Mouse (Mus musculus): Measurements from ENCODE around the gene Auts2. TPM values are rescaled to one million over a fixed set of nuclear protein-coding genes. Genes with fewer than 3 reads are reported as not detected.
A peak's percentile ranks its signal among the peaks of the same experiment; 100 is the strongest.

Auts2 gene
- polyA plus RNA-seq, 1 experiment from 2014 or later, result 24.7 TPM

- WGBS, result 58% methylated on average over 17 of the region's 17 CpGs
- peaks cover 7% of the 10 kb centered on the region; the same call in 1 of the 2 replicates for H3K4me1 ChIP-seq
- H3K36me3 ChIP-seq, result no peaks in the 10 kb centered on the region
- no peak overlapping the region for H3K27ac ChIP-seq
- no peak for DNase-seq (ENCODE audit: low spot score)
- 0 out of 2 replicates have a peak, but pooled peaks cover 11% of the 10 kb centered on the region for H3K27me3 ChIP-seq (ENCODE audit: insufficient read depth, poor library complexity, severe bottlenecking)
- no peaks in the 10 kb centered on the region for H3K9me3 ChIP-seq
- no peak overlapping the region for H3K4me3 ChIP-seq
Observed at GRCm38 (mm10) chr5:131548932-131549563, 994.1 kb downstream of the Auts2 start.

GRCm38 (mm10) chr5:131547926-131548325, 995.2 kb downstream of the Auts2 start:
- 74% methylated on average over 6 of the region's 6 CpGs for WGBS

GRCm38 (mm10) chr5:131546414-131546813, 996.7 kb downstream of the Auts2 start:
- no peaks in the 10 kb centered on the region for H3K36me3 ChIP-seq
- 82% methylated on average over 1 of the region's 1 CpGs for whole genome bisulfite sequencing
- no peak overlapping the region for H3K27ac ChIP-seq
- DNase-seq (ENCODE audit: low spot score), result no peak
- H3K27me3 ChIP-seq (ENCODE audit: insufficient read depth, poor library complexity, severe bottlenecking), result 0 out of 2 replicates have a peak, but pooled peaks cover 6% of the 10 kb centered on the region
- no peaks in the 10 kb centered on the region for H3K4me1 ChIP-seq
- H3K9me3 ChIP-seq, result no peaks in the 10 kb centered on the region
- no peak overlapping the region for H3K4me3 ChIP-seq

More at GRCm38 (mm10) chr5:131547926-131548325, 995.2 kb downstream of the Auts2 start:
- Histone ChIP-seq H3K9me3 (no peaks in the 10 kb centered on the region), H3K27me3 (ENCODE audit: insufficient read depth, poor library complexity, severe bottlenecking) (0 out of 2 replicates have a peak, but pooled peaks cover 11% of the 10 kb centered on the region), H3K4me3 (no peak overlapping the region), H3K4me1 (peaks cover 2% of the 10 kb centered on the region; the same call in 1 of the 2 replicates), H3K27ac (no peak overlapping the region), H3K36me3 (no peaks in the 10 kb centered on the region)
- no peak for DNase-seq (ENCODE audit: low spot score)

- H3K36me3 ChIP-seq, result no peaks in the 10 kb centered on the region
- H3K27ac ChIP-seq, result no peak overlapping the region
- DNase-seq (ENCODE audit: low spot score), result no peak
- no peaks in the 10 kb centered on the region for H3K9me3 ChIP-seq
- no peaks in the 10 kb centered on the region for H3K4me1 ChIP-seq
- WGBS, result 82% methylated on average over 7 of the region's 7 CpGs
- peaks cover 3% of the 10 kb centered on the region; the same call in 1 of the 2 replicates for H3K27me3 ChIP-seq (ENCODE audit: insufficient read depth, poor library complexity, severe bottlenecking)
- H3K4me3 ChIP-seq, result no peak overlapping the region
Observed at GRCm38 (mm10) chr5:131544381-131544780, 998.8 kb downstream of the Auts2 start.

GRCm38 (mm10) chr5:131538311-131538915, 1004.7 kb downstream of the Auts2 start:
- H3K9me3 ChIP-seq, result no peaks in the 10 kb centered on the region
- peaks cover under 1% of the 10 kb centered on the region; the same call in 1 of the 2 replicates for H3K36me3 ChIP-seq
- WGBS, result under 1% methylated on average over 57 of the region's 68 CpGs

GRCm38 (mm10) chr5:131537831-131538310, 1005.3 kb downstream of the Auts2 start:
- peak overlapping the region; percentile 91 for H3K27ac ChIP-seq
- H3K4me1 ChIP-seq, result peaks cover 14% of the 10 kb centered on the region; the same call in 1 of the 2 replicates
- H3K4me3 ChIP-seq, result peak overlapping the region; percentile 85
- DNase-seq (ENCODE audit: low spot score), result peak; percentile 88
- H3K27me3 ChIP-seq (ENCODE audit: insufficient read depth, poor library complexity, severe bottlenecking), result peaks cover 9% of the 10 kb centered on the region
- no peaks in the 10 kb centered on the region for H3K9me3 ChIP-seq
- peaks cover 6% of the 10 kb centered on the region for H3K36me3 ChIP-seq
- under 1% methylated on average over 47 of the region's 48 CpGs for WGBS

More at GRCm38 (mm10) chr5:131538311-131538915, 1004.7 kb downstream of the Auts2 start:
- Histone ChIP-seq H3K27me3 (ENCODE audit: insufficient read depth, poor library complexity, severe bottlenecking) (peaks cover 5% of the 10 kb centered on the region; the same call in 1 of the 2 replicates), H3K27ac (peak overlapping the region; percentile 91), H3K4me1 (peaks cover 14% of the 10 kb centered on the region; the same call in 1 of the 2 replicates), H3K4me3 (peak overlapping the region; percentile 85)
- DNase-seq (ENCODE audit: low spot score), result peak; percentile 88

- Histone ChIP-seq H3K36me3 (peaks cover 9% of the 10 kb centered on the region), H3K4me1 (peaks cover 14% of the 10 kb centered on the region; the same call in 1 of the 2 replicates), H3K9me3 (no peaks in the 10 kb centered on the region), H3K4me3 (peak overlapping the region; percentile 85), H3K27ac (peak overlapping the region; percentile 91), H3K27me3 (ENCODE audit: insufficient read depth, poor library complexity, severe bottlenecking) (peaks cover 11% of the 10 kb centered on the region)
- peak; percentile 89 for DNase-seq (ENCODE audit: low spot score)
- WGBS, result under 1% methylated on average over 44 of the region's 44 CpGs
Observed at GRCm38 (mm10) chr5:131537155-131537830, 1005.9 kb downstream of the Auts2 start.

GRCm38 (mm10) chr5:131535752-131536151, 1007.4 kb downstream of the Auts2 start:
- peak overlapping the region; percentile 85 for H3K4me3 ChIP-seq
- whole genome bisulfite sequencing, result 27% methylated on average over 6 of the region's 6 CpGs

GRCm38 (mm10) chr5:131533815-131534214, 1009.3 kb downstream of the Auts2 start:
- H3K27me3 ChIP-seq (ENCODE audit: insufficient read depth, poor library complexity, severe bottlenecking), result peaks cover 9% of the 10 kb centered on the region
- peaks cover 24% of the 10 kb centered on the region for H3K36me3 ChIP-seq
- H3K4me1 ChIP-seq, result peaks cover 14% of the 10 kb centered on the region; the same call in 1 of the 2 replicates
- no peaks in the 10 kb centered on the region for H3K9me3 ChIP-seq
- H3K4me3 ChIP-seq, result no peak overlapping the region
- whole genome bisulfite sequencing, result 35% methylated on average over 3 of the region's 3 CpGs
- H3K27ac ChIP-seq, result no peak overlapping the region
- no peak for DNase-seq (ENCODE audit: low spot score)

More at GRCm38 (mm10) chr5:131535752-131536151, 1007.4 kb downstream of the Auts2 start:
- DNase-seq (ENCODE audit: low spot score), result no peak
- H3K4me1 ChIP-seq, result peaks cover 14% of the 10 kb centered on the region; the same call in 1 of the 2 replicates
- H3K27me3 ChIP-seq (ENCODE audit: insufficient read depth, poor library complexity, severe bottlenecking), result peaks cover 11% of the 10 kb centered on the region
- peaks cover 12% of the 10 kb centered on the region for H3K36me3 ChIP-seq
- no peaks in the 10 kb centered on the region for H3K9me3 ChIP-seq
- H3K27ac ChIP-seq, result no peak overlapping the region

- Histone ChIP-seq H3K4me1 (peaks cover 24% of the 10 kb centered on the region; the same call in 1 of the 2 replicates), H3K27ac (no peak overlapping the region), H3K9me3 (no peaks in the 10 kb centered on the region), H3K4me3 (no peak overlapping the region), H3K27me3 (ENCODE audit: insufficient read depth, poor library complexity, severe bottlenecking) (peaks cover 9% of the 10 kb centered on the region), H3K36me3 (peaks cover 26% of the 10 kb centered on the region)
- 72% methylated on average over 15 of the region's 15 CpGs for WGBS
- DNase-seq (ENCODE audit: low spot score), result no peak
Observed at GRCm38 (mm10) chr5:131531744-131532552, 1011.2 kb downstream of the Auts2 start.

- Histone ChIP-seq H3K27ac (no peak overlapping the region), H3K4me1 (peaks cover 24% of the 10 kb centered on the region), H3K9me3 (no peaks in the 10 kb centered on the region), H3K4me3 (no peak overlapping the region), H3K36me3 (peaks cover 26% of the 10 kb centered on the region), H3K27me3 (ENCODE audit: insufficient read depth, poor library complexity, severe bottlenecking) (peaks cover 9% of the 10 kb centered on the region)
- no peak for DNase-seq (ENCODE audit: low spot score)
- 85% methylated on average over 2 of the region's 2 CpGs for WGBS
Observed at GRCm38 (mm10) chr5:131530828-131531227, 1012.3 kb downstream of the Auts2 start.

GRCm38 (mm10) chr5:131526666-131527065, 1016.5 kb downstream of the Auts2 start:
- H3K4me1 ChIP-seq, result peaks cover 27% of the 10 kb centered on the region
- no peak overlapping the region for H3K27ac ChIP-seq
- H3K36me3 ChIP-seq, result peaks cover 15% of the 10 kb centered on the region
- H3K27me3 ChIP-seq (ENCODE audit: insufficient read depth, poor library complexity, severe bottlenecking), result peaks cover 18% of the 10 kb centered on the region
- 59% methylated on average over 3 of the region's 3 CpGs for WGBS
- H3K4me3 ChIP-seq, result no peak overlapping the region
- no peaks in the 10 kb centered on the region for H3K9me3 ChIP-seq
- DNase-seq (ENCODE audit: low spot score), result no peak
